Mouse (Mus musculus) ES-Bruce4 (cell line): Measurements from ENCODE around the gene Ttn.
A peak's percentile ranks its signal among the peaks of the same experiment; 100 is the strongest.

ENCODE experiments used
- CTCF ChIP-seq: IDR thresholded peaks from one replicate; pipeline ENCODE4 v1.8.1; 2011; ENCODE audit warnings: low read depth, low read length
- POLR2A ChIP-seq: IDR thresholded peaks from one replicate; pipeline ENCODE4 v1.8.1; 2011; ENCODE audit warnings: low read length; ENCODE audit not compliant: insufficient read depth

DNA sequence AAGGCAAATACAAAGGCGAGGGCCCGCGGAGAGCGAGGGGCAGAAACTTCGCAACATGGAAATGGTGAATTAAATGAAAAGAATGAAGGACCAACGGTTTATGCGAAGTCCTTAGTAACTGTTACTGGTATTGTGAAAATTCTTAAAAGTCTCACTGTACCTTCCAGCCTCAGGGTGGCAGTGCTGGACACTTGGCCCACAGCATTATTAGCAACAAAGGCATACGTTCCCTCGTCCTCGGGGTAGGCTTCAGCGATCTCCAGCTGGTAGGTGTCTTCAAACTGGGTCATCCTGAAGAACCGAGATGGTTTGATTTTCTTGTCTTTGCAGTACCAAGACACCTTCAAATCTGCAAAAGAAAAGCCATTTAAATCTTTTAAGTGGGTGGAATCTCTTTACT, 55.4 kb downstream of the Ttn start:
- TF ChIP-seq CTCF (peak; percentile 34), POLR2A (no peak)
